Mouse (Mus musculus) liver, postnatal 0 days (tissue): ENCODE measurements around the gene Pgbd5. TPM values are rescaled to one million over a fixed set of nuclear protein-coding genes. Genes with fewer than 3 reads are reported as not detected.

Source experiments
- ATAC-seq: fragments of 200-750 bp; cut with Nextera tagmentation; 2 replicates; pipeline ENCODE4 v1.8.0; 2017; ENCODE audit warnings: mild to moderate bottlenecking, moderate library complexity
- DNase-seq: peaks from one replicate; pipeline ENCODE4 v3.0.0-alpha.2; 2016
- H3K27ac ChIP-seq: fragments of 300-500 bp; sonication (generic); 2 replicates; pipeline ENCODE4 v1.5.1; 2014; ENCODE audit warnings: antibody characterized with exemption, moderate library complexity, mild to moderate bottlenecking, low read depth
- H3K27me3 ChIP-seq: fragments of 300-500 bp; sonication (generic); 2 replicates; pipeline ENCODE4 v1.6.1; 2014; ENCODE audit warnings: low read length, control low read depth, mixed read lengths; ENCODE audit not compliant: insufficient read depth
- H3K36me3 ChIP-seq: fragments of 300-500 bp; sonication (generic); replicated peaks from 2 replicates; pipeline ENCODE4 v1.6.1; 2014; ENCODE audit warnings: mild to moderate bottlenecking, control low read depth, low read length, moderate library complexity, mixed read lengths; ENCODE audit not compliant: insufficient read depth
- H3K4me1 ChIP-seq: fragments of 300-500 bp; sonication (generic); 2 replicates; pipeline ENCODE4 v1.6.1; 2014; ENCODE audit warnings: antibody characterized with exemption, mild to moderate bottlenecking, control low read depth; ENCODE audit not compliant: insufficient read depth
- H3K4me2 ChIP-seq: fragments of 300-500 bp; sonication (generic); 2 replicates; pipeline ENCODE4 v1.6.1; 2014; ENCODE audit warnings: low read depth, mild to moderate bottlenecking, low read length, moderate library complexity, mixed read lengths
- H3K4me3 ChIP-seq: fragments of 300-500 bp; sonication (generic); 2 replicates; pipeline ENCODE4 v1.5.1; 2014; ENCODE audit warnings: low read depth, low read length
- H3K9ac ChIP-seq: fragments of 300-500 bp; sonication (generic); replicated peaks from 2 replicates; pipeline ENCODE4 v1.6.1; 2014; ENCODE audit warnings: mild to moderate bottlenecking, moderate library complexity
- H3K9me3 ChIP-seq: fragments of 300-500 bp; sonication (generic); 2 replicates; pipeline ENCODE4 v1.6.1; 2016; ENCODE audit warnings: mild to moderate bottlenecking, control low read depth, low read length, mixed read lengths
- CTCF ChIP-seq: sonication (generic); IDR thresholded peaks from 2 replicates; pipeline ENCODE4 v1.5.1; 2016; ENCODE audit warnings: antibody characterized with exemption, low read depth
- EP300 ChIP-seq: IDR thresholded peaks from 2 replicates; pipeline ENCODE4 v1.6.1; 2016; ENCODE audit warnings: antibody characterized with exemption, low read depth, mild to moderate bottlenecking
- WGBS: fragments of 180-500 bp; shearing (Covaris S2); extraction: QIAGEN DNeasy Blood & Tissue Kit; methylation state at CpG from one replicate; pipeline ENCODE4 v1.1.7; 2014; ENCODE audit not compliant: insufficient replicate concordance; 5-methylcytosine and 5-hydroxymethylcytosine counted together
- polyA plus RNA-seq: library from polyadenylated mRNA; unstranded; fragments of >200 nt; fragmentation: Nextera tagmentation; extraction: Ambion mirVana; gene quantifications from 2 replicates; pipeline ENCODE4 v1.2.1, GENCODE M21; 2015

The Pgbd5 gene
- polyA plus RNA-seq, 1 experiment from 2014 or later, result 0.18 TPM

DNA sequence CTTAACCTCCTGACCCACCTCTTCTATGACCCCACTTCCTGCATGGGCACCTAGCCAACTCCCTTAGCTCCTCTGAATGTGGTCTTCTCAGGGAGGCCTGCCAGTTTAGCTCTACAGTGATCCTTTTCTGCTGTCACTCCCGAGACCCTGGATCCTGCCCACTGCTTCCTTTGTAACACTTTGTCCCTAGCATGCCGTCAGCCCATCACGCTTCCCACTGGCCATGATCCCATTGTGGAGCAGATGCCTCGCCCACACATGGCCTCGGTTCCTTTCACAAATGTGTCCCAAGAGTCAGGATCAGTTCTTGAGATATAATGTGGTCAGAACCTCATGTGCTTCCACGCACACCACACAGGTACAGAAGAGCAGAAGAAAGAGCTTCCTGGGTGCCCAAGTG, 21.3 kb downstream of the Pgbd5 start:
- H3K36me3 ChIP-seq, result no peaks in the 10 kb centered on the region
- no peaks in the 10 kb centered on the region for H3K27me3 ChIP-seq
- no peak overlapping the region for H3K9ac ChIP-seq
- WGBS, result 71% methylated on average over 6 of the region's 6 CpGs
- H3K4me1 ChIP-seq, result no peaks in the 10 kb centered on the region
- ATAC-seq, result no peak
- H3K4me3 ChIP-seq, result no peak overlapping the region
- no peak for DNase-seq
- TF ChIP-seq EP300, result no peak
- TF ChIP-seq CTCF, result no peak
- H3K27ac ChIP-seq, result no peak overlapping the region
- no peak overlapping the region for H3K4me2 ChIP-seq
- H3K9me3 ChIP-seq, result no peaks in the 10 kb centered on the region

DNA sequence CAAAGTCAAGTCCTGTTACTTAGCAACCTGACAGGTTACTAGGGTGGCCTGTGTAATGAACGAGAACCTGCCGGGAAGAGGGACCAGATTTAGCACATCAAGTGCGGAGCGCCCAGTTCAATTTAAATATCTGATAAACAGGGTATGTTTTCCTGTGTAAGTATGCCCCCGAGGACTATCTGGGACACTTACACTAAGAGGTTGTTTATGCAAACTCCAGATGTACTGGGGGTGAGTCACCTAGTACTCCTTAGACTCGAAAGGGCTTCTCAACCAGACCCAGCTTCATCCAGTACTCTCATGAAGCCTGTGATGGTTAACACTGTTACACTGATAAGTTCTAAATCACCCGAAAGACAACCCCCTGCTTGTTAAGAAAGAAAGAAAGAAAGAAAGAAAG, 22.8 kb downstream of the Pgbd5 start:
- no peak overlapping the region for H3K4me2 ChIP-seq
- no peak overlapping the region for H3K4me3 ChIP-seq
- H3K36me3 ChIP-seq, result no peaks in the 10 kb centered on the region
- H3K9me3 ChIP-seq, result no peaks in the 10 kb centered on the region
- H3K9ac ChIP-seq, result no peak overlapping the region
- H3K4me1 ChIP-seq, result no peaks in the 10 kb centered on the region
- 64% methylated on average over 7 of the region's 7 CpGs for WGBS
- ATAC-seq (no peak), DNase-seq (no peak)
- H3K27me3 ChIP-seq, result no peaks in the 10 kb centered on the region
- no peak overlapping the region for H3K27ac ChIP-seq
- TF ChIP-seq EP300 (no peak), CTCF (no peak)

GRCm38 (mm10) chr8:124415789-124416188, 23.7 kb downstream of the Pgbd5 start:
- H3K9me3 ChIP-seq, result no peaks in the 10 kb centered on the region
- WGBS, result 50% methylated on average over 3 of the region's 3 CpGs
- ATAC-seq (no peak), DNase-seq (no peak)
- no peaks in the 10 kb centered on the region for H3K36me3 ChIP-seq
- H3K4me3 ChIP-seq, result no peak overlapping the region
- no peak overlapping the region for H3K4me2 ChIP-seq
- no peak overlapping the region for H3K9ac ChIP-seq
- H3K4me1 ChIP-seq, result no peaks in the 10 kb centered on the region
- TF ChIP-seq CTCF (no peak), EP300 (no peak)
- no peaks in the 10 kb centered on the region for H3K27me3 ChIP-seq
- no peak overlapping the region for H3K27ac ChIP-seq

DNA sequence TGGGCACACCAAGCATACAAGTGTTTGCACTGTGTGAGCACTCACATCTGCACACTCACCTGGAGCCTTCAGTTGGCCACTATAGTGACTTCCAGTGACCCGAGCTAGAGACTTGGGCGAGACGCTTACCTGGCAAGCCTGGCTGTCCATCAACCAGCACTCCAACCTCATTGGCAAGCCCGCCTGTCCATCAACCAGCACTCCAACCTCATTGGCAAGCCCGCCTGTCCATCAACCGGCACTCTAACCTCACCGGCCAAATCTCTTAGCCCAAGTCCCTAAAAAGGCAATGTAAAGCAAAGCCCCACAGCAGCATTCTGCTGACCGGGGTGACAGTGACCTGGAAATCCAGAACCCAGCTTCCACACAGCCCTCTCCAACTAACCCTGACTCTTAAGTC, 24.5 kb downstream of the Pgbd5 start:
- H3K4me1 ChIP-seq, result no peaks in the 10 kb centered on the region
- H3K27me3 ChIP-seq, result no peaks in the 10 kb centered on the region
- H3K4me3 ChIP-seq, result no peak overlapping the region
- DNase-seq (no peak), ATAC-seq (no peak)
- TF ChIP-seq EP300 (no peak), CTCF (no peak)
- 79% methylated on average over 8 of the region's 8 CpGs for WGBS
- no peak overlapping the region for H3K27ac ChIP-seq
- H3K9me3 ChIP-seq, result no peaks in the 10 kb centered on the region
- no peak overlapping the region for H3K4me2 ChIP-seq
- no peak overlapping the region for H3K9ac ChIP-seq
- H3K36me3 ChIP-seq, result no peaks in the 10 kb centered on the region

DNA sequence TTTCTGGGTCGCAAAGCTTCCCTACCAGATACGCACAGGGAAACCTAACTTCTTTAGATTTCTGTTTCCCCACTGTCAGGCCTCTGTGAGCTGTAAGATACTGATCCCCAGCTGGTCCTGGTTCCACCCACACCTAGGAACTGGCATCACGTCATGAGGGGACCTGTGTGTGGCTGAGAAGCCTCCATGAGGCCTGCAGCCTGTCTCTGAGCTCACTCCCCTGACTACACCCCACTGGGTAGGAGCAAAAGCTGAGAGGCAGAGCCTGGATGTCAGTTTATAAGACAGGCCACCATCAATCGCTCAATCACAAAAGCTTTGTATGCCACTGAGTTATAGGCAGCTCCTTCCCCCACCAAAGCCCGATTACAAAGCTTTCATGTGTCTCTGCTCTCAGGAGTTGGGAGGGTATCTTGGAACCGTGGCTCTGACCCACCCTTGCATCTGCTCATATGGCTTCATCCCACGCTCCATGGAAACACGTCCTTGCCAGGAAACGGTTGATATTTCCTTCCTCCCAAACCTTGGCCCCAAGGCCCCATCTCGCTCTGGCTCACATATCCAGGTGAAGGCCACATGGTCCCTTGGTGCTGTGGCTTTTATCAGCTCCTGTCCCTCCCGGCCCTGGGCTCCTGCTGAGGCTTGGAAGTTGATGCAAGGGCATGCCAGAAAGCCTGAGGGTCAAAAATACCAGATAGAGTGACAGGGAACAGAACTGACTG, 26.1 kb downstream of the Pgbd5 start:
- no peak overlapping the region for H3K9ac ChIP-seq
- no peaks in the 10 kb centered on the region for H3K36me3 ChIP-seq
- no peak overlapping the region for H3K4me3 ChIP-seq
- H3K27ac ChIP-seq, result no peak overlapping the region
- 66% methylated on average over 11 of the region's 11 CpGs for WGBS
- TF ChIP-seq EP300, result no peak
- TF ChIP-seq CTCF, result no peak
- no peaks in the 10 kb centered on the region for H3K4me1 ChIP-seq
- H3K27me3 ChIP-seq, result no peaks in the 10 kb centered on the region
- H3K9me3 ChIP-seq, result no peaks in the 10 kb centered on the region
- DNase-seq, result no peak
- no peak overlapping the region for H3K4me2 ChIP-seq
- ATAC-seq, result no peak

GRCm38 (mm10) chr8:124412496-124413243, 26.8 kb downstream of the Pgbd5 start:
- Histone ChIP-seq H3K9me3 (no peaks in the 10 kb centered on the region), H3K9ac (no peak overlapping the region), H3K27me3 (no peaks in the 10 kb centered on the region), H3K27ac (no peak overlapping the region), H3K36me3 (no peaks in the 10 kb centered on the region), H3K4me3 (no peak overlapping the region), H3K4me2 (no peak overlapping the region), H3K4me1 (no peaks in the 10 kb centered on the region)
- no peak for ATAC-seq
- TF ChIP-seq CTCF (no peak), EP300 (no peak)
- WGBS, result 77% methylated on average over 19 of the region's 19 CpGs
- DNase-seq, result no peak
